Mouse (Mus musculus) testis, postnatal 10 days (tissue): ENCODE data around the gene Taf1.

ENCODE experiments used
- DNase-seq: peaks from one replicate; pipeline ENCODE4 v3.0.0; 2021; ENCODE audit warnings: low spot score

Taf1 gene

GRCm38 (mm10) chrX:101532347-101533221 lies at the start of gene Taf1:
TSS of gene Taf1 (plus strand) at chrX:101532734.
- peak; percentile 90 for DNase-seq

DNA sequence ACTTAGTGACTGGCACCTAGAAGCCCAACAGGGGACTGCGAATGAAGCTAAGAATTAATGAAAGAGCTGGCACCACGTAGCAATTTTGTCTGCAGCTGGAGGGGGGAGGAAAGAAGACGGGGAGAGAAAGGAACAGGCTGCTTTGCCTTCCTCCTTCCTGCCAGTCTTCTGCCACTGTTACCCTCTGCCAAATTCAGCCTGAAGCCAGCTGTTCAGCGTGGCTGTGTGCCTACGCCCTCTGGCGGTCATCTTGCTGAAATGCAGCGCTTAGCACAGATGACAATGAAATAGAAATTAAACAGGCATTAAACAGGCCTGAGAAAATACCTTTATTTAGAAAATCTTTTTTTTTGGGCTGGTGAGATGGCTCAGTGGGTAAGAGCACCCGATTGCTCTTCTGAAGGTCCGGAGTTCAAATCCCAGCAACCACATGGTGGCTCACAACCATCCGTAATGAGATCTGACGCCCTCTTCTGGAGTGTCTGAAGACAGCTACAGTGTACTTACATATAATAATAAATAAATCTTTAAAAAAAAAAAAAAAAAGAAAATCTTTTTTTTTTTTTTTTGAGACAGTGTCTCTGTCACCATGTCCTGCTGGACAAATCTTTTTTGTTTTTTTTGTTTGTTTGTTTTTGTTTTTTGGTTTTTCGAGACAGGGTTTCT lies 45.9 kb upstream of the Taf1 start:
- peak; percentile 56 for DNase-seq

DNA sequence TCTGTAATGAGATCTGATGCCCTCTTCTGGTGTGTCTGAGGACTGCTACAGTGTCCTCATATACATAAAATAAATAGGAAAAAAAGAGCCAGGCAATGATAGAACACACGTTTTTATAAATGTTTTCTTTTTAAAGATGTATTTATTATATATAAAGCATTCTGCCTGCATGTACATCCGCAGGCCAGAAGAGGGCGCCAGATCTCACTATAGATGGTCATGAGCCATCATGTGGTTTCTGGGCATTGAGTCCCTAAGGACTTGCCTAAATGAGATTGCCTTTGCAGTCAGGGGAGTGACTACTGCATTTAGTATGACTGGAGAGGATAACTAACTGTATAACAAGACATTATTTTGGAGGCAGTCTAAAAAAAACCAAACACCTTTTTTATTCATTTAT lies 27.9 kb upstream of the Taf1 start:
- DNase-seq: peak; percentile 58

DNA sequence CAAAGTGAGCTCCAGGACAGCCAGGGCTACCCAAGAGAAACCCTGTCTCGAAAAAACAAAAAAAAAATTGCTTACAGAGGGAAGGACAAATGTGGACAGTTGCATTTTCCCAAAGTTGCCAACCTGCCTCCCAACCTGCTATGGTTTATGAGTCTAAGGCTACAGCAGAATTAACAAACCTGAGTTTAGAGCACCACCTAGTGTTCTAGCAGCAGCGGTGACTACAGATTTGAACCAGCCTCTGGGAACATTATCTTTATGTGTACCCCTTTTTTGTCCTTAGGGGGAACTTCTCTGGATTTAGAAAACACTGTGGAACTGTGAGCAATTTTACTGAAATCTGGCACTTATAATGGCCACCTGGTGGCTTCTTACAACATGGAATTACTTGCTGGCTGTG lies 16.8 kb upstream of the Taf1 start:
- no peak for DNase-seq

DNA sequence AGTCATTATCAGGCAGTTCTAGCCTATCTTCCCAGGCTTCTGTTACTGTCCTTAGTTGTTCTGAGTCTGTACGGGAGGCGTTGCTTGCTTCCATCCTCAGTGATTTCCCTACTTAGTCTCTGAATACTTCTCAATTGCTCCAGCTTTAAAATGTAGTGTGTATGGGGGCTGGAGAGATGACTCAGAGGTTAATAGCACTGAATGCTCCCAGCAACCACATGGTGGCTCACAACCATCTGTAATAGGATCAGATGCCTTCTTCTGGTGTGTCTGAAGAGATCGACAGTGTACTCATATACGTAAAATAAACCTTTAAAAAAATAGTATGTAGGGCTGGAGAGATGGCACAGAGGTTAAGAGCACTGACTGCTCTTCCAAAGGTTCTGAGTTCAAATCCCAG lies 14.5 kb upstream of the Taf1 start:
- no peak for DNase-seq

GRCm38 (mm10) chrX:101522027-101522426 lies 10.5 kb upstream of the Taf1 start:
- DNase-seq: no peak

DNA sequence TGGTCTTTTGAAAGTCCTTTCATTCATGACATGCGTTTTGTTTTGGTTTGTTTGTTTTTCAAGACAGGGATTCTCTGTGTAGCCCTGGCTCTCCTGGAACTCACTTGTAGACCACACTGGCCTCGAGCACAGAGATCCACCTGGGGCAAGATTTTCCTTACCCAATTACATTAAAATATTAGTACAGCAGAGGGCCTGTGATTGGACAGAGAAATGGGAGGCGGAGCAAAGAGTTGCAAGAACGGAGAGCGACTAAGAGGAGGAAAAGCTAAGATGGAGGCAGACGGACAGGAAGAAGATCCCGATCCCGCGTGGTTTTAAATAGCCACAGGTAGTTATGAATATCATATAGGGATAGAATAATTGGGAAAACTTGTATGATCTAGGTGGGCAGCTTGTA lies 5.2 kb upstream of the Taf1 start:
- DNase-seq: no peak

DNA sequence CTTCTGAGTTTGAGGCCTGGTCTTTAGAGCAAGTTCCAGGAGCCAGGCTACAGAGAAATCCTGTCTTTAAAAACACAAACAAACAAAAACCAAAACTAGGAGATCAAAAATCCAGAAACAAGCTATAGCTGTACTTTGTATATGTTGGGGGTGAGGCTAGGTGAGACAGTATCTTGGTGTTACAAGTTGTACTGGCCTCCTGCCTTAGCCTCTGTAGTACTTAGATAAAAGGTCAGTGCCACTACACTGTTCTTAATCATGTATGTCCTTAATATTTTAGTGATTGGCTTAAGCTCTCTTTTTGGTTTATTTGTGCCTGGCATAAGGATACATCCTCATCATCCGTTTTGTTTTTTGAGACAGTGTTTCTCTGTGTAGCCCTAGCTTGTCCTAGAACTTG lies 52.9 kb downstream of the Taf1 start:
- DNase-seq: no peak

GRCm38 (mm10) chrX:101616183-101616582 lies 83.6 kb downstream of the Taf1 start:
- DNase-seq: no peak

DNA sequence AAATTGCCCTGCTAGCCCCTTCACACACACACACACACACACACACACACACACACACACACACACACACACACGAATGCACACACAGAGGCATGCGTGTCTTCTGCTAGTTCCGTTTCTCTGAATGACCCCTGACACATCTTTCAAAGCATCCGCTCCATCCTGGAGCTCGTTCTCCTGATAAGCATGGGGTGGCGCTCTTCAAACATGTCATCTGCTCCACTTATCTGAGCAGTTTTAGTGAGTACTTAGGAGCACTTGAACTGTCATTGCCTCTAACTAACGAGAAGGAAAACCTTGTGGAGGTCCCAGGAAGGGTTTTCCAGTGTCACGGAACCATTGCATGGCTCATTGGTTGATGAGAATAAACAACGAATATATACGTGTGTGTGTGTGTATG lies 85.4 kb downstream of the Taf1 start:
- no peak for DNase-seq

GRCm38 (mm10) chrX:101620317-101620716 lies 87.8 kb downstream of the Taf1 start:
- DNase-seq: no peak

- no peak for DNase-seq
These were observed 90.0 kb downstream of the Taf1 start for GRCm38 (mm10) chrX:101622539-101622938.

DNA sequence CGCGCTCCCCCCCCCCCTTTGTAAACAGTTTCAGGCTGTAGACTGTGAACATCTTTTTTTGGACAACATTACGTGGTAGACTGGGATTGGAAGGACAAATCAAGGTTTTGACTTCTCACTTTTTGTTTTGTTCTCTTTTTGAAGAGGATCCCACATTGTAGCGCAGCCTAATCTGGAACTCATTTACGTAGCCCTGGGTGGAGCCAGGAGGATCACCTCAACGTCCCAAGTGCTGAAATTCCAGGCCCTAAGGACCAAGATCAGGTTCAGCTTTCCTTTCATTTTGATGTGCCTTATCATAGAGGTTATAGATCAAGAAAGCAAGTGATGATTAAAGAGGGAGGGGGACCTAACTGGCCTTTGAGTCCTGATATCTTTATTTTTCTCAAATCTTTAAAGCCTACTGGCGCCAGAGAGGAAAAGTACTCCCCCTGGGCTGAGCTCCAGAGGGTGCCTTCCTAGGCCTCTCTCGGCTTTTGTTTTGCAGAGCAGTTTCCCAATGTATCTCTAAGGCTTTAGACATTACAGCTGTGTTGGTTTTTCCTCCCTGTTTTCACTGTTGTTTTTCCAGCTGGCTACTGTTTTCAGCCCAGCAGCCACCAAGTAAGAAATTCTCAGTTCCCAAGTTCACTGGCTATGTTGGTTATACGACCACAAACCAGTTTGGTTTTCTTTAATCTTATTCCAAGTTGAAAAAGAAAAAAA lies 104.4 kb downstream of the Taf1 start:
- no peak for DNase-seq

DNA sequence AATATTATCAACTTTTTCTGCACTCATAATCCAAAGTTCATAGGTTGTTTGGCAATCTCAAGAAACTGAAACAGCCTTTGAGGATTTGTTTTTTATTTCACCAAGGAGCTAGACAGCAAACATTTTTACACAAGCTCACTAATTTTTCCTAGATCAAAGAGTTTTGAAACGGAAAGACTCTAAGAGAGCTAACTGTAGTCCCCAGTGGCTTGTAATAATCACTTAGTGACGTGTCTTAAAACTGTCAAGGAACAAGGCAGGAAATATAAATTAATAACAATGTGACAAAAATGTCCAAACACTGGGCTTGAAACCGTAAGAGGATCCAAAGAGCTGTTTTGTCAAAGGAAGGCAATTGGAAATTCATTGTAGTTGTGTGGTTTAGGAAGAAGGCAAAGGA lies 106.3 kb downstream of the Taf1 start:
- DNase-seq: no peak

DNA sequence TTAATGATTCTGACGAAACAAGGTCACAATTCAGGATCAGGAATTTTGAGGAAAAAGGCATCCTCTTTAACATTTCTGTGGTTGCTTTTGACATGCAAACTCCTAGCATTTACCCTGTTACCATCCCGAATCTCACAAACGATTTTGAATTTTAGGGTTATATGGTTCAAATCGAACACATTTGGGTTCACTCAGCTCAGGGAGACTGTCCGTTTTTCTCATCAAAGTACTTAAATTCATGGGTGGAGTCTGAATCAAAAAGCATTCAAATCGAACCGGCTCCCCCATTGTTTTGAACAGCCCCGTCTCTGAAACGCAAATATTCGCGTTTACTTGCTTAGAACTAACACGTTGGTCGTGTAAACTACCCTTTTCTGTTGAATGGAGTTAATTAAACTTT lies 106.8 kb downstream of the Taf1 start:
- DNase-seq: no peak

- DNase-seq: peak; percentile 83
These were observed 107.2 kb downstream of the Taf1 start, which contains the start of gene Ogt for GRCm38 (mm10) chrX:101639741-101640166. TSS of gene Ogt (plus strand) at chrX:101640060.

DNA sequence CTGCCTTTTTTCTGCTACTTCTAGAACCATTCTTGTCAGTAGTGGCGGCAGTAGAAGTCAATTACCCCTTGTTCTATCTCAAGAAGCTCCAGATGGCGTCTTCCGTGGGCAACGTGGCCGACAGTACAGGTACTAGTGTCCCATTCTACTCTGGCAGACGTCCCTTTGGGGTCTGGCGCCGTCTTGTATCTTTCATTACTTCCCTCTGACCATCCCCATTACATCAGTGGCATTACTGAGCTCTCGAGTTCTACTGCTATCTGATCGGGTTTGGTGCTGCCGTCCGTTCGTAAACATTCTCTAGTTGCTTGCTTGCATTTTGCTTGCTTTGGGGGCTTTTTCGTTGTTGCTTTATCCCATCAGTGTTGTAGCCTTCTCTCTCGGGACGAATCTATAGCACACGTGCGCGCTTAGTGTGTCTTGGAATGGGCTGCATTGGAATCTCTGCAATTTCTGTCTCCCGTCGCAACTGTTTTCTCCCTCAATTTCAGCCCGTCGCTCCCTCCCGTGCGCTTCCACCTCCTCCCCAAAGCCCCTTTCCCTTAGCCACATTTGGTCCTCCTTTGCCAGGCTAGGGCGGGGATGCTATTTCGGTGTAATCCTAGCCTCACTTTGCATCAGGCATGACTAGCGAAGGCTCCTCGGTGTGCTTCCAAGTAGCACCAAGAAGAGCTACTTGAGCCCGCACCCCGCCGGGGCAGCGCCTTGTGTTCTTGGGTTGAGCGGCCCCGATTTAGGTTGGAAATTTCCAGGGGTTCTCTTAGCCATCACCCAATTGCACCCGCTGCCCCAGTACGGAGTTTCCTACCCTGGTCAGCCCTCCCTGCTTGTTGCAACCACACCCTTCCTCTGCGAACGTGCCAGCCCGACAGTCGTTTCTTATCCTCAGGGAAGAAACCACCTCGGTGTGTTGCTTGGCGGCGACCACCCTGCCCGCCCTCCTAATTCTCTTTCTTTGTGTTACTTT lies 107.9 kb downstream of the Taf1 start:
- DNase-seq: peak; percentile 44

GRCm38 (mm10) chrX:101641161-101641530 lies 108.6 kb downstream of the Taf1 start:
- DNase-seq: no peak

DNA sequence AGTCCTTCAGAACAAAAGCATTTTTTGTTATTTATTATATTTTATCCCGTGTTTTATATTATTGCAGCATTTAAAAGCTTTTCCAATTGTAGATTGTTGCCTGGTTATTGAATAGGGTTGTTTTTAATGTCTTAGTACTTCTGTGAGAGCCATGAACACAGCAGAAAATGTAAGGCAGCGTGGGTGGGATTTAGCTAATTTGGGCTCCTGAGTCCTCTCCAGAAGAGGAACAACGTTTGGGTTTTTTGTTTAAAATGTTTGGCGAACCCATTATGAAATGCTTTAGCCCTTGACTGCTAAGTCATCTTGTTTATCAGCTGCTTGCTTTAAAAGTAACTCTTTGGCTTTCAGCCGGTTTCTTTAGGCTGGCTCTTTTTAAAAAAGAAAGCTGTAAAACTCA lies 109.6 kb downstream of the Taf1 start:
- no peak for DNase-seq

DNA sequence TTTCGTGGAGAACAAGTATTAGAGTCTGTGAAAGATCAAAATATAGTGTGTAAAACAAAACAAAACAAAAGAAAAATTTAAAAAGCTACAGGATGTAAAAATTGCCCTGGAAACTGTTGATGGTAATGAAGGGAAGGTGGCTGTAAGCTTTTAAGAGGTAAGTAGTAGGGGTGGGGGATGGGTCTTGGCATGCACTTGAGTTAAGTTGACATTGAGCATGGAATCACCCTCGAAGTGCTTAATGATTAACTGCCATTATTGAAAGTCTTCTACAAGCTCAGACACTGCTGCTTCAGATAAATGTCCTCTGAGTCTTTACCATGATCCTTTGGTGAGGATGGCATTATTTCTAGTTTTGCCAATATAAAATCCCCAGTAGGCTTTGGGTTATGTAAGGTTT lies 112.8 kb downstream of the Taf1 start:
- no peak for DNase-seq

DNA sequence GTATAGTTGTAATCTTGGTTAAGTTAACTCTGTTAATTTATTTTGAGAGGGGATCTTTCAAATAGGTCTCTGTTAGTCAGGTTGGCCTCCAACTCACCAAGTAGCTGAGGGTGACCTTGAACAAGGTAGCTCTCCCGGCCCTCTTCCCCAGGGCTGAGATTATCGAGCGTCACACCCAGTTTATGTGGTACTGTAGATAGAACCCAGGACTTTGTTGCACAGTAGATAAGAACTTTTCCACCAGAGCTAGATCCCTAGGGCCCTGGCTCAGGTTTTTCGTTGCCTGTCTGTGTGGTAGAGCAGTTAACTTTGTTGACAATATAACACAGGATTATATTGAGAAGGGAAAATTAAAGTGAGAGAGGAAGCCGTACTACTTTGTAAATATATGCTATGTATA lies 114.1 kb downstream of the Taf1 start:
- DNase-seq: no peak
